Mouse (Mus musculus) CH12.LX (cell line): ENCODE results near the gene Slc36a3. TPM values are rescaled to one million over a fixed set of nuclear protein-coding genes. Genes with fewer than 3 reads are reported as not detected.

Experiments
- DNase-seq: peaks from one replicate; pipeline ENCODE4 v3.0.0-alpha.2; 2013; ENCODE audit errors: extremely low read depth
- H3K27ac ChIP-seq: 2 replicates; pipeline ENCODE4 v1.5.1; 2012; ENCODE audit warnings: low read depth, mild to moderate bottlenecking, control low read depth, moderate library complexity; ENCODE audit not compliant: insufficient read depth
- H3K27me3 ChIP-seq: replicated peaks from 2 replicates; pipeline ENCODE3; 2012; ENCODE audit warnings: inconsistent platforms
- H3K36me3 ChIP-seq, 2 experiments: replicated peaks in 1 of 2; 2 replicates each; pipeline versions ENCODE3 to v1.6.1; 2012; ENCODE audit warnings: inconsistent platforms in 1 of 2, low read length in 1 of 2, mild to moderate bottlenecking in 1 of 2, mixed read lengths in 1 of 2, moderate library complexity in 1 of 2; ENCODE audit not compliant: control insufficient read depth in 1 of 2, insufficient read depth in 1 of 2
- H3K4me1 ChIP-seq, 2 experiments: 2 replicates each; pipeline ENCODE4 v1.6.1; 2012; ENCODE audit warnings: inconsistent platforms in 1 of 2, moderate library complexity in 1 of 2; ENCODE audit not compliant: insufficient read depth in 2 of 2, control insufficient read depth in 1 of 2
- H3K4me2 ChIP-seq: 2 replicates; pipeline ENCODE4 v1.6.1; 2012; ENCODE audit warnings: low read depth, mild to moderate bottlenecking, control low read depth; ENCODE audit not compliant: poor library complexity, insufficient read depth, severe bottlenecking
- H3K4me3 ChIP-seq, 3 experiments: fragments of 150-350 bp in 1 of 3; sonication (generic) in 1 of 3; replicated peaks in 1 of 3; 2 replicates each; pipeline versions ENCODE3 to v1.5.1; 2011 to 2012; ENCODE audit warnings: low read depth in 2 of 3, low read length in 2 of 3, mild to moderate bottlenecking in 2 of 3, moderate library complexity in 2 of 3, control low read depth in 1 of 3, improper control_type of control experiment in 1 of 3, inconsistent platforms in 1 of 3, mixed read lengths in 1 of 3; ENCODE audit not compliant: poor library complexity in 1 of 3
- H3K79me2 ChIP-seq: replicated peaks from 2 replicates; pipeline ENCODE4 v1.6.1; 2012; ENCODE audit warnings: mild to moderate bottlenecking, moderate library complexity; ENCODE audit not compliant: control insufficient read depth, poor library complexity, insufficient read depth, severe bottlenecking; ENCODE audit errors: extremely low read depth
- H3K9ac ChIP-seq: 2 replicates; pipeline ENCODE4 v1.6.1; 2012; ENCODE audit warnings: low read depth, mild to moderate bottlenecking, control low read depth, moderate library complexity; ENCODE audit not compliant: insufficient read depth
- H3K9me3 ChIP-seq: replicated peaks from 2 replicates; pipeline ENCODE3; 2012; ENCODE audit warnings: low read length, inconsistent platforms, mixed read lengths
- BHLHE40 ChIP-seq: IDR thresholded peaks from 2 replicates; pipeline ENCODE4 v1.6.1; 2011; ENCODE audit warnings: mild to moderate bottlenecking, low read depth, low read length, improper control_type of control experiment
- CHD1 ChIP-seq: IDR thresholded peaks from 2 replicates; pipeline ENCODE4 v1.6.1; 2012; ENCODE audit warnings: low read depth, low read length, improper control_type of control experiment, inconsistent platforms
- CHD2 ChIP-seq: IDR thresholded peaks from 2 replicates; pipeline ENCODE4 v1.6.1; 2011; ENCODE audit warnings: low read length, improper control_type of control experiment
- ELF1 ChIP-seq: IDR thresholded peaks from 2 replicates; pipeline ENCODE4 v1.6.1; 2014; ENCODE audit warnings: low read depth, mild to moderate bottlenecking, inconsistent platforms, low read length, improper control_type of control experiment
- GABPA ChIP-seq: IDR thresholded peaks from 2 replicates; pipeline ENCODE4 v1.6.1; 2012; ENCODE audit warnings: low read depth, low read length, improper control_type of control experiment, inconsistent platforms; ENCODE audit not compliant: insufficient replicate concordance
- HCFC1 ChIP-seq: IDR thresholded peaks from 2 replicates; pipeline ENCODE4 v1.6.1; 2012; ENCODE audit warnings: low read depth, mild to moderate bottlenecking, inconsistent platforms, low read length, improper control_type of control experiment
- IRF4 ChIP-seq: IDR thresholded peaks from 2 replicates; pipeline ENCODE4 v1.6.1; 2014; ENCODE audit warnings: low read depth, mild to moderate bottlenecking, inconsistent platforms, low read length, improper control_type of control experiment
- JUN ChIP-seq: IDR thresholded peaks from 2 replicates; pipeline ENCODE4 v1.6.1; 2011; ENCODE audit warnings: low read depth, mild to moderate bottlenecking, low read length, improper control_type of control experiment, moderate library complexity; ENCODE audit not compliant: insufficient read depth
- JUND ChIP-seq: conservative IDR thresholded peaks from 2 replicates; pipeline ENCODE4 v1.6.1; 2011; ENCODE audit warnings: low read depth, low read length, improper control_type of control experiment
- KAT2A ChIP-seq: IDR thresholded peaks from 2 replicates; pipeline ENCODE4 v1.6.1; 2012; ENCODE audit warnings: low read length, improper control_type of control experiment, inconsistent platforms; ENCODE audit not compliant: insufficient replicate concordance
- MAFK ChIP-seq: IDR thresholded peaks from 2 replicates; pipeline ENCODE4 v1.6.1; 2011; ENCODE audit warnings: low read length, improper control_type of control experiment; ENCODE audit not compliant: insufficient replicate concordance
- MEF2A ChIP-seq: IDR thresholded peaks from 2 replicates; pipeline ENCODE4 v1.6.1; 2014; ENCODE audit warnings: low read depth, mild to moderate bottlenecking, inconsistent platforms, low read length, improper control_type of control experiment, borderline replicate concordance
- POLR2AphosphoS2 ChIP-seq: IDR thresholded peaks from 2 replicates; pipeline ENCODE4 v1.6.1; 2011; ENCODE audit warnings: low read depth, low read length, improper control_type of control experiment
- RCOR1 ChIP-seq: conservative IDR thresholded peaks from 2 replicates; pipeline ENCODE4 v1.6.1; 2012; ENCODE audit warnings: low read depth, mild to moderate bottlenecking, inconsistent platforms, low read length, improper control_type of control experiment
- SIN3A ChIP-seq: IDR thresholded peaks from 2 replicates; pipeline ENCODE4 v1.6.1; 2012; ENCODE audit warnings: low read length, improper control_type of control experiment, inconsistent platforms
- TBP ChIP-seq: conservative IDR thresholded peaks from 2 replicates; pipeline ENCODE4 v1.6.1; 2011; ENCODE audit warnings: low read depth, low read length, improper control_type of control experiment
- USF1 ChIP-seq: IDR thresholded peaks from 2 replicates; pipeline ENCODE4 v1.6.1; 2014; ENCODE audit warnings: low read depth, mild to moderate bottlenecking, inconsistent platforms, low read length, improper control_type of control experiment
- USF2 ChIP-seq: conservative IDR thresholded peaks from 2 replicates; pipeline ENCODE4 v1.6.1; 2011; ENCODE audit warnings: low read depth, low read length, improper control_type of control experiment
- ZKSCAN1 ChIP-seq: IDR thresholded peaks from 2 replicates; pipeline ENCODE4 v1.6.1; 2012; ENCODE audit warnings: low read depth, inconsistent platforms, low read length, improper control_type of control experiment, borderline replicate concordance
- ZMIZ1 ChIP-seq: IDR thresholded peaks from 2 replicates; pipeline ENCODE4 v1.6.1; 2012; ENCODE audit warnings: low read depth, mild to moderate bottlenecking, inconsistent platforms, low read length, improper control_type of control experiment
- dilution Hi-C: fragments of 300-500 bp; cut with MboI; formaldehyde crosslinking; loops from 2 replicates; pipeline ENCODE4 v1.14.3; 2020; ENCODE audit warnings: low sequenced_read_pairs; ENCODE audit not compliant: extremely low pct_unique_long_range_greater_than_20kb, extremely low pct_ligation_motif_present
- in situ Hi-C: fragments of 300-500 bp; cut with MboI; formaldehyde crosslinking; loops from 3 replicates; pipeline ENCODE4 v1.14.3; 2019; ENCODE audit warnings: low sequenced_read_pairs, low pct_ligation_motif_present, low pct_unique_long_range_greater_than_20kb, mixed read lengths
- polyA plus RNA-seq: library from polyadenylated mRNA; unstranded; fragments of >175 nt; gene quantifications from 2 replicates; pipeline ENCODE4 v1.2.1, GENCODE M21; 2012; ENCODE audit warnings: low read depth; ENCODE audit not compliant: insufficient read length
- total RNA-seq, 2 experiments: library from RNA; depleted of rRNA; stranded (reverse); fragments of 300-350 nt in 1 of 2; fragments of >200 nt in 1 of 2; gene quantifications; 2 replicates each; pipeline ENCODE4 v1.2.3; 2012 to 2014

Slc36a3 gene
- total and polyA plus RNA-seq, 3 experiments, result 0.72 to 1.5 (median 0.72) TPM

DNA sequence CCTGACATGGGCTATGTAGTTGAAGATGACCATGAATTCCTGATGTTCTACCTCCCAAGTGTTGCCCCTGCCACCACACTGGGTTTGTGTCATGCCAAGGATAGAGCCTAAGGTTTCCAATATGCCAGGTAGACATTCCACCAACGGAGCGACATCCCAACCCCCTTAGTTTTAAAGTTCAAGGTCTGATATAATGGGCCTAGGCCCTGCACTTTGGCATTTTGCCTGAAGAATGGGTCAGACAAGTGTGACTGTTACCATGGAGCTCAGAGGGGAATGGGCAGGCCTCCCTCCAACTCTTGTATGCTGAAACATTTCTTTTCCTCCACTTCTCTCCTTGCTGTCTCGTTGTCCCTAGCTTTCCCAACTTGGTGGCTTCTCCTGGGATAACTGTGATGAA is 48.3 kb downstream of the Slc36a3 start:
- no peaks in the 10 kb centered on the region for H3K27me3 ChIP-seq
- TF ChIP-seq JUN (no peak), POLR2AphosphoS2 (no peak), RCOR1 (no peak), ZMIZ1 (no peak), ZKSCAN1 (no peak), TBP (no peak), GABPA (no peak), USF1 (no peak)

DNA sequence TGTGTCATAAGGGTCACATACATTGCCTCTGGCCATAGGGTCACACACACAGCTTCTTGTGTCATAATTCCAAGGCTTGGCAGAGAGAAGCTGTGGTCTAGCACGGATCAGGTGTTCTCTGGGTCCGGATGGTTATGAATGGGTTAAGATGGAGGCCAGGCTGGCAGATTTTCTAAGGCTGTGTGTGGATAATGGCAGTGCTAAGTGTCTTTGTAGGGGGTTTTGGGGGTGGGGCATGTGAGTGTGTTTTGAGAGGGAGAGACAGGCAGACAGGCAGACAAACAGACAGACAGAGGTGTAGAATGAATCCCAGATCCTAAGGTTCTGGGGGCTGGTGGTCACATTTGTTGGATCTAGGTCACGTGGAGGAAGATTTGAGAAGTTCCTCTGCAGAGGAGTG is 49.5 kb downstream of the Slc36a3 start:
- H3K79me2 ChIP-seq, result no peaks in the 10 kb centered on the region
- no peak overlapping the region for H3K27ac ChIP-seq
- DNase-seq, result no peak
- peaks cover 14 to 58% of the 10 kb centered on the region in 2 experiments for H3K4me1 ChIP-seq
- TF ChIP-seq CHD1 (no peak), KAT2A (no peak), JUND (no peak), USF2 (no peak), ELF1 (no peak)
- TF ChIP-seq, all 38 proteins: peak for 0
- H3K36me3 ChIP-seq, result peaks cover 14 to 53% of the 10 kb centered on the region in 2 experiments
- H3K4me3 ChIP-seq, result no peak overlapping the region
- no peak overlapping the region for H3K9ac ChIP-seq
- in situ Hi-C loops (no loop called here), dilution Hi-C loops (no loop called here)
- no peaks in the 10 kb centered on the region for H3K27me3 ChIP-seq
- H3K9me3 ChIP-seq, result no peaks in the 10 kb centered on the region
- no peak overlapping the region for H3K4me2 ChIP-seq

More for the DNA sequence above, 48.3 kb downstream of the Slc36a3 start:
- H3K4me3 ChIP-seq, result no peak overlapping the region
- no peak for DNase-seq
- dilution Hi-C loops (no loop called here), in situ Hi-C loops (no loop called here)
- H3K4me1 ChIP-seq, result peaks cover 14 to 56% of the 10 kb centered on the region in 2 experiments
- H3K9me3 ChIP-seq, result no peaks in the 10 kb centered on the region
- H3K27ac ChIP-seq, result no peak overlapping the region
- H3K4me2 ChIP-seq, result no peak overlapping the region
- H3K36me3 ChIP-seq, result peaks cover 17 to 64% of the 10 kb centered on the region in 2 experiments
- H3K79me2 ChIP-seq, result no peaks in the 10 kb centered on the region
- no peak overlapping the region for H3K9ac ChIP-seq

DNA sequence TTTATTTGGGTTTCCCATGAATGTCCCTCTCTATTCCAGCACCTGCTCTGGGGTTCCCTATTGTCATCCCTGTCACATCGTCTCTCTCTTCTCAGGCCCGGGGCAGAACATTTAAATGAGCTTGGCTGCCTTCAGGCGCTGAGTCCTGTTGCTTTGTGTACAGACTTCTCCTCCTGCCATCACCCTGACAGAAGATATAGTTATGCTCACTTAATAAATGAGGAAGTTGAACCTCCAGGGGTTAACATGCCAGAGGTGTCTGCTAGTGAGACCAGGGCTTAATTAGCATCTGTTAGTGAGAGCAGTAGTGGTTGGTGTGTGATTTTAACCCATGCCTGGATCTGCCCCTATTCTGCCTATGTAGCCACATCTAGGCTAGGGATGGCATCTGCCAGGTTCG is 51.6 kb downstream of the Slc36a3 start:
- peaks cover 8 to 34% of the 10 kb centered on the region in 2 experiments for H3K36me3 ChIP-seq
- DNase-seq, result peak; percentile 89
- no peak overlapping the region for H3K27ac ChIP-seq
- no peak overlapping the region; the same call in 1 of the 2 replicates for H3K9ac ChIP-seq
- TF ChIP-seq CHD2 (peak; percentile 46; the same call in 1 of the 2 replicates), BHLHE40 (peak; percentile 34; the same call in 1 of the 2 replicates), HCFC1 (no peak), MEF2A (0 out of 2 replicates have a peak, but pooled peaks have one; percentile 22), SIN3A (peak; percentile 48; the same call in 1 of the 2 replicates), JUND (0 out of 2 replicates have a peak, but pooled peaks have one; percentile 4), IRF4 (0 out of 2 replicates have a peak, but pooled peaks have one; percentile 19), MAFK (no peak), USF1 (no peak)
- no peaks in the 10 kb centered on the region for H3K9me3 ChIP-seq
- H3K4me3 ChIP-seq, result peak overlapping the region in 2 of 3 experiments; percentile 6 to 12
- dilution Hi-C loops (no loop called here), in situ Hi-C loops (no loop called here)
- no peaks in the 10 kb centered on the region for H3K27me3 ChIP-seq
- H3K79me2 ChIP-seq, result no peaks in the 10 kb centered on the region
- peaks cover 14 to 49% of the 10 kb centered on the region in 2 experiments for H3K4me1 ChIP-seq
- peak overlapping the region; percentile 11 for H3K4me2 ChIP-seq
